Mouse (Mus musculus) retina, adult 2 months (tissue): ENCODE results near the gene Tradd.
"Not testable (repeated sequence)": the region's sequence is repeated elsewhere in the genome, so short reads cannot be mapped to it uniquely, and the experiment has no call there.

ENCODE experiments used
- DNase-seq: peaks from one replicate; pipeline ENCODE4 v3.0.0-alpha.2; 2012; ENCODE audit warnings: low read depth, low spot score

Tradd gene

DNA sequence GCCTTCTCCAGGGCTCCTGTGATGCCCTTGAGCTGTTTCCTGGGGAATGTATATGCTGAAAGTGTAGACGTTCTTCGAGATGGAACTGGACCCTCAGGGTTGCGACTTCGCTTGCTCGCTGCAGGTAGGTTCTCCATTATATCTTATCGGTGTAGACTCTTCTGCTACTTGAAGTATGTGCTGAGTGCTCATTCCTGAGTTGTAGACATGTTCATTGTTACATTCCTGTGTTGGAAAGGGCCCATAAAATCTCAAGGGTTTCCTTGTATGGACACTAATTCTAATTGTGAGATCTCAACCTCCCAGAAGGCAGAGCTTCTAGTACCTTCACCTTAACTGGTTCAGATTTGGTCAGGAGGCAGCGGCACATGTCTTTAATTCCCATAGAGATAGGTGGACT is 23.4 kb downstream of the Tradd start:
- no peak for DNase-seq

DNA sequence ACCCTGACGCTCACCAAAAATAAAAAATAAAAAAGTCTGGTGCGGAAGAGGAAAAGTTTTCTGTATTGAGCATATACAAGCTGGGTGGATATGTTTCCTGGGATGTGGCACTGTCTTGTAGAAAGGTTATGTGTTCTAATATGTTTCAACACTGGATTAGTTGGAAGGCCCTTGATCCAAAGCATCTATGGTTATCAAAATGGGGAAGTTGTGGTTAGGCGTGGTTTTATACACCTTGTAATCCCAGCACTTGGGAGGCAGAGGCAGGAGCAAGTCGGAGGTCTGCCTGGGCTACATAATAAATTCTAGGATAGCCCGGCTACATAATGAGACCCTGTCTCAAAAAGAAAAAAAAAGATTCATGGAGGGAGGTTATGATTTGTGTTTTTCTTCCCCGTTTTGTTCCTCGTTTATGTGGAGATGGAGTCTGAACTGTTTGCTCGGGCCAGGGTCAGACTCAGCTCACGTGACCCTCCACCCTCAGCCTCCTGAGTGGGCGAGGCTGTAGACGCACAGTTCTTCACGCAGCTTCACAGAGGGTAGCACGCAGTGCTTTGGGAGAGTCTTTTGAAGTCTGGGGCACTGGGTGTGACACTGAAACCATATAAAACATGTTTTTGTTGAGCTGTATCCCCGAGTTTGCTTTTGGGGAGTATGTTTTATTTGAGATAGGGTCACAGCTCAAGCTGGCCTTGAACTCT is 26.8 kb downstream of the Tradd start:
- no peak for DNase-seq

DNA sequence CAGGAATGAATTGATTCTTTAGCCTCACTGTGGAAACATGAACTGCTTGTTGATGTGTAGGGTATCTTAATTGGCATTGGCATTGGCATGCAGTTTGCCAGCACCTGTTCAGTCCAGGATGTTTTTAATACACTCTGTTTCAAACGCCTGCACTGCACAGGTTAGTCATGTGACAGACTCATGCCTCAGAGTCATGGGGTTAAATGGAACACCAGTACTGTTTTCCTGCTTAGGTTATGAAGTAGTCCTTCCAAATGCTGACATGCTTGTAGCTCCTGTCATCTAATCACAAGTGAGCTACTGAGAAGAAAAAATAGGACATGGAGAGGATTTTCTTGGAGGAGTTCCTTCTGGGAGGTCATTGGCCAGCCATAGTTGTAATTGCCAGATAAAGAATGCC is 29.2 kb downstream of the Tradd start:
- DNase-seq, result no peak

DNA sequence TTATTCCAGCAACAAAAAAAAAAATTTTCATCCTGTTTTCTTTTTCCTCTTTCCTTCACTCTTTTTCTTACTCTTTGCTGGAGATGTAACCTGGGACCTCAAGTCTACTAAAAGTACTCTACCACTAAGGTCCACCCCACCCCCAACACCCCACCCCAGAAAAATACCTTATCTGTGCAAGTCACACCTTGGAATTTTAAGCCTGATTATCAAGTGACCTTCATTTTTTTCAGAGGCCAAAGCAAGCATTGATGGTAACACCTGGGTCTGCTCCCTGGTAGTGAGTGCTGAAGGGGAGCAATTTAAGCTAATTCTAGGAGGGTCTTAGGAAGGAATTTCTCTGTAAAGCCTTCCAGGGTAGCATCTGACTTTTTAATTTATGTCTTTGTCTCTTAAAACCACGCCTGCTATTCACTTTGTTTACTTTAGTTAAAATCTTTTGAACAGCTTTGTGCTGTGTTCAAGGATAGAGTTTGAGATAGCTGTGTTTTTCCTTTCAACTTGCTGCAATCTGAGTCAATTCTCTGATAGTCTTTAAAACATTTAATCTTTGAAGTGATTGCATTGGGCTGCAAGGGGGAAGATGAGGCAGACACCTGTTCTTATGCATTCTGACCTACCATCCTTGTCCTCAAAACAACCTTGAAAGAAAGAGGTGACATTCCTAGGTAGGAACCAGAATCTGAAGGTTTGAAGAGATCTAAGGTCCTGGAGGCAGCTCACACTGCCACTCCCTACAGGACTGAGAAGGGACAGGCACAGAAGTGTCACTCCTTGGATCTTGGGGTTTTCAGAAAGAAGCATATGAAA is 31.1 kb downstream of the Tradd start:
- no peak for DNase-seq

DNA sequence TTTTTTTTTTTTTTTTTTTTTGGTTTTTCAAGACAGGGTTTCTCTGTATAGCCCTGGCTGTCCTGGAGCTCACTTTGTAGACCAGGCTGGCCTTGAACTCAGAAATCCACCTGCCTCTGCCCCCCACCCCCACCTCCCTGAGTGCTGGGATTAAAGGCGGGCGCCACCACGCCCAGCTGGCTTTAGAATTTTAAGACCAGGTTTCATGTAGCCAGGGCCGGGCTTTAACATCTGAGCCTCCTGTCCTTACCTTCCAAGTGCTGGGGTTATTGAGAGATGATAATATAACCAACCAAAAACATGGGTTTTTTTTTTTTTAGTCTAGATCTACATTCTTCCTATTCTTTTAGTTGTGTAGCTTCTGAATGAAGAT is 32.1 kb downstream of the Tradd start:
- not testable (repeated sequence) for DNase-seq

DNA sequence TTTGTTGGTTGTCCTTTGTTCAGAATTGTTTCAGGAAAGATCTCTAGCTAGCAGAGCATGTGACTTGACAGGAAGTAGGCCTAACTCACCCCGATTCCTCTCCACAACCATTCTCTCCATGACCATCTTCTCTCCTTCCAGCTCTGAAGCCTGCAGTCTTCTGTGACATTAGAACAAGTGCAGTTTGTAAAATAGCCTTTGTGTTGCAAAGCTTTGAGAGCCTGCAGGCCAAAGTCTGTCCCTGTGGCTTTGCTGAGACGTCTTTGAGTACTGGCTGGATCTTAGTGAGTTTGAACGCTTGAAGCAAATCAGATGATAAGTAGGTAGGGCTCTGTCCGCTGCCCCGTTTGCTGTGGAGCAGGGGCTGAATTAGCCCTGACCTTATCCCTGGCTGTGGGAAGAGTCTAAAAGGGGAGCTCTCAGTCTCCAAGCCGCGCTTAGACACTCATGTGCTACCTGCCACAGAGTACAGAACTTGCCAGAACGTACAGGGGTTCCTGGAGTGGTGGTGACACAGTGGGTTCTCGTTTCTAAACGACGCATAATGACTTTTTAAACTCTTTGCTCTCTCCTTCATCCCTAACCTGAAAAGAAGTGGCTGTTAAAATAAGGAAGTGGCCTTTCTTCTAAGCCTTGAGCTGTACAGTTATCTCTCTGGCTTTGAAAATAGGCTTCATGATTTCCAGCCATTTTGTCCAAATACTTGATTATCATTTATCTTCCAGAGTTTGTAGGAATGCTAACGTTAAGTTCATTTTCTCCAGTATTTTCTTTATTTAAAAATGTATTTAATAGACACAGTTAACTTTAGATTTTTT is 32.7 kb downstream of the Tradd start:
- DNase-seq, result no peak

DNA sequence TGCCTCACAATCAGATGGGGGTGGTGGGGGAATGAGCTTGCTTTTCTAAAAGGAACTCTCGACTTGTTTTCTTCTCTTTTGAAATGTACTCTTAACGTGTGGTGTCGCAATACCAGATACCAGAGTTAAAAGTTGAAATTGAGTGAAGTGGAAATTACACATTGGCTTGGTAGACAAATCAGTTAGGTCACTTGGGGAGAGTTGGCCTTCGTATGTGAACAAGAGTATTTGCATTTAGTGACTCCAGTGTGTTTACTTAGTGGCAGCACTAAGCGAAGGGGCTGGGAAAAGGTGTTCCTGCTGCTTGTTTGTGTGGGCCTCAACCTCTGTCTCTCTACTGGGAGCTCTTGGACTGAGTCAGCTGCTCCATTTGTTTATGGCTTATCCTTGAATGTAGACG is 38.5 kb downstream of the Tradd start:
- DNase-seq, result no peak

DNA sequence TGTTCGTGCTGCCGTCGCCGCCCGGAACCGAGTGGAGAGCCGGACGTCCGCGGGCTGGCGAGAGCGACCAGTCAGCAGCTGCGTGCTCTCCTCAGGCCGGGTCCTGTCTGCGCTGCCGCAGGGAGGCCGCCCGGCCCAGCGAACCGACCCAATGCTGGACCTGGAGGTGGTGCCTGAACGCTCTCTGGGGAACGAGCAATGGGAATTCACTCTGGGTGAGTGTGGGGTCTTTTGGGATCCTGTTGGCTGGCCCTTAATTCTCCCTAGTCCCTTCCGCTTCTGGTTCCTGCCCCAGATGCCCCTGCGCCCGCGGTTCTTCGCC is 39.2 kb downstream of the Tradd start:
- no peak for DNase-seq

DNA sequence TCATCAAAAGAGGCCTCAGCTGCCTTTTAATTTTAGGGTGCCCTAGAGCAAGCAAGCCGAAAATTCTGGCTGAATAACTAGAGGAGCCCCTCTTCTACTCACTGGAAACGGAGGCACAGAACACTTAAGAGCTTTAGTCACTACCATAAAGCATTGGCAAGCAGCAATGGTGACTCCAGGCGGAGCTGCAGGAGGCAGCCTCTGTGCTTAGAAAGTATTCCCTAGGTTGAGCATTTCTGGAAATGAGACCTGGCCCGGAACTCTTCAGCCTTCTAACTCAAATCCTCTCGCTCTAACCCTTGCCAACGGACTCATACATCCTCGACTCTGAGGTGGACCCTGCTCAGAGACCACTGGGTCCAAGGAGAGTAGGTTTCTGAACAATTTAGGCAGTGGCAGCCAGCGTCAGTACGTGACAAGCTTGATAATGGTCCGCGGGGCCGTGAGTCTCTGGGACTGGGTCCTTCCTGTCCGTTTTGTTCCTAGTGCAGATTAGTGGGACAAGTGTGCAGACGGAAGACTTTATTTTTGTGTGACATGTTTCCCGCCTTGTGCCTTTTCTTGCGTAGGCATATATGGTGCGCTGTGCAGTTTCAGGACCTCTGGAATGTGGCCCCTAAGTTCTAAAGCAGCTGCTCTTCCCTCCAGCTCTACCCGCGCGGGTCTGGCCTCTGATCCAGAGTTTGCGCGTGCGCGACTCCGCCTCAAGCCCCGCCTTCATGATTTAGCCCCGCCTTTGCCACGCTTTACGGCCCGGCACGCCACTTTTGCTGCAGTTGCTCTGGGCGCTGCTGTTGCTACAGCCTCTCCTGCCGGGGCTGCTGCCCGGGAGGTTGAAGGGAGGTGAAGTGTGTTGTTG is 39.8 kb downstream of the Tradd start, which contains the start of gene D230025D16Rik:
TSS of gene D230025D16Rik (plus strand) at position 733 of the 859 bp plus-strand sequence.
- peak; percentile 88 for DNase-seq

DNA sequence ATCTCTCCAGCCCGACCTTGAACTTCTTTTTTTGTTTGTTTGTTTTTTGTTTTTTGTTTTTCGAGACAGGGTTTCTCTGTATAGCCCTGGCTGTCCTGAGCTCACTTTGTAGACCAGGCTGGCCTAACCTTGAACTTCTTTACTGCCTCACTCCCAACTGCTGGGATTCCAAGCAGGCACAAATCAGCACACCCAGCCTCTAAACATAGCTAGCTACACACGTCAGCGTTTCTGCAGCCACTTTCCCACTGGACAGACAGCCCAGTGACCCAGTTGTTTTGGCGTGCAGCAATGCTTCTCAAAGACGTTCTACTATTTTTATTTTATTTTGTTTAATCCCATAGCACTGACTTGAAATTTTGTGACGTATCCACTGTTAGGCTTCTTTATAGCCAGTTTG is 40.6 kb downstream of the Tradd start:
- no peak for DNase-seq

DNA sequence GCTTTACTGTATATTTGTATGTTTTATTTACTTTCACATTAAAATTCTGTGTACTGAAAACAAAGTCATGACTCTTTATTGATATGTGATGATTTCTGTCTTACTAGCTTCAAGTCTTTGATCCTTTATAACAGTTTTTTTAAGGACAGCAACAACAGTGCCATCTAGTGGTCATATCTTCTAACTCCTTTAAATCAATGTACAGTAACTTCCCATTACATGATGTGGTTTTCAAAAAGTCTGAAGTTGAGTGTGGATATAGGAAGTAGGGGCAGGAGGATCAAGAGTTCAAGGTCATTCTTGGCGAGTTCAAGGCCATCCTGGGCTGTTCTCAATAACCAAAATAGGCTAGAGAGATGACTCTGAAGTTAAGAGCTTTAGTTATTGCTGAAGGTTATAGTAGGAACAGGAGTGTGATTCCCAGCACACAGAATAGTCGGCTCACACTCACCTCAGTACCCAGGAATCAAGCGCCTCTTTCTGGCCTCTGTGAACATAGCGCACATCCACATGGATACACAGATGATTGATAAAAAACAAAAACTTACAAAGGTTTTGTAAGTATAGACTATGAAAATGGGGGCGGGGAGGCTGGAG is 46.4 kb downstream of the Tradd start:
- peak; percentile 34 for DNase-seq

DNA sequence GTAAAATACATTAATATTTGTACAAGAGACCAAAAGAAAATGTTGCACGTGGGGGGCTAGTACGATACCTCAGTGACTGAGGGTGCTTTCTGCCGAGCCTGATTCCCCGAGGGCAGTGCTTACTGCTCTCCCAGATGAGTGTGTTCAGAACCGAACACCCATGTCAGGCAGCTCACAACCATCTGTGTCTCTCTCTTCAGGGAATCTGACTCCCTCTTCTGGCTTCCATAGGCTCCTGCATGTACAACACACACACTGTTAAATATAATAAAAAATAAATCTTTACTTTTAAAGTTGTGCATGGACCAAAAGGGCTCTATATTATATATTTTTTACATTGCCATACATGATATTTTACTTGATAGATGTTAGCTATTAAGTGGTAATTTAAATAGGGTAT is 50.3 kb downstream of the Tradd start:
- DNase-seq, result no peak

DNA sequence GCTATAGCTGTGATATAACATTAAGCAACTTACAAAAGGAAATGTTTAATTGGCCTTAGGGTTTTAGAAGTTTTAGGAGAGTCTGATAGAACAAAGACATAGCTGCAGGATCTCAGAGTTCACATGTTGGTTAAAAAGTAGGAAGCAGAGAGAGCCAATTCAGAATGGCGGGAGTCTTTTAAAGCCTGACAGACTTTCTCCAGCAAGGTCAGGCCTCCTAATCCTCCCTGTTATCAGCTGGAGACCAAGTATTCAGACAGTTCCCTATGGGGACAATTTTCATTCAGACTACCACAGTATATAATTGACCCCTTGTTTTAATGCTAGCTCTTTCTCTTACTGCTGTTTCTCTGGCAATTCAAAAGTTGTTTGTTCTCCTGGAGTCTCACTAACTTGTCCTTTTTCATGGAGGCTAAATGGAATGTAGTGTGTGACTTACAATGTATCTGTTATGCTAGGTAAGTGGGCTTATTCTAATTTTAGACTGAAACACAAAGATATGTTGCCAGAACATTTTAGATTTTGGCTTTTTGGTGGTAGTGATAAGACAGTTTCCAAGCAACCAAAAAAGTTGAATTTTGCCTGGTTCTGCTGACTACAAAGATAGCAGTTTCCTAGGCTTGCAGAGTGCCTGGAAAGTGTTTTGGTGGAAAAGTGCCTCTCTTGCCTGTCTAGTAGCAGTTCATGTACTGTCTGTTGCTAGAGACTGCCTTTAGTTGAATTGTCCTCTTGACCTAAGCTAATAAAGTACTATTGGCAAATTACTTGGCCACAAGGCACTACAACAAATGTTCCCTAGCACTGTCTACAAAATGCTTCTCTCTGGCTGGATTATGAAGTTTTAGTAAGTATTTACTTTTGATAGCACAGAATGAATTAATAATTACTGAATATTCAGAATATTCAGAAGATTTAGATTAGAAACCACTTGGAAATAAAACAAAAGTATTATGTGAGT is 55.0 kb downstream of the Tradd start:
- DNase-seq, result no peak
